Mouse (Mus musculus) liver (tissue): ENCODE results near the gene Dock9.

ENCODE experiments used
- DNase-seq: peaks from one replicate; pipeline ENCODE4 v3.0.0-alpha.2; 2020; ENCODE audit warnings: mixed read lengths

The Dock9 gene

DNA sequence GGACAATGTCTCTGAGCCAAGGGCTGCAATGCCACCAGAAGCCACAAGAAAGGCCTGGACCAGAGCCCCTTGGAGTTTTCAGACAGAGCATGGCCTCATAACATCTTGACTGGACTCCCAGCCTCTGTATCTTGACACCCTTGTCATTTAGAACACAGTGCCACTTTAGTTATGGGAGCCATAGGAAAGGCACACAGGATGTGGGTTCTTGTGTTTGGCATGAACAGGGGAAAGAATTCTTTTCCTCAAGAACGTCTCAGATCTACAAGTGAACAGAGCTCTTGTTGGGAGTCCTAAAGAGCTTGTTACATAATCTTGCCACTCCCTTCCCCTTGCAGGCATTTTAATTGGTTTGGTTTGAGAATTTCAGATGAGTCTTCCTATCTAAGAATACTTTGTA lies 297.9 kb downstream of the Dock9 start:
- no peak for DNase-seq

DNA sequence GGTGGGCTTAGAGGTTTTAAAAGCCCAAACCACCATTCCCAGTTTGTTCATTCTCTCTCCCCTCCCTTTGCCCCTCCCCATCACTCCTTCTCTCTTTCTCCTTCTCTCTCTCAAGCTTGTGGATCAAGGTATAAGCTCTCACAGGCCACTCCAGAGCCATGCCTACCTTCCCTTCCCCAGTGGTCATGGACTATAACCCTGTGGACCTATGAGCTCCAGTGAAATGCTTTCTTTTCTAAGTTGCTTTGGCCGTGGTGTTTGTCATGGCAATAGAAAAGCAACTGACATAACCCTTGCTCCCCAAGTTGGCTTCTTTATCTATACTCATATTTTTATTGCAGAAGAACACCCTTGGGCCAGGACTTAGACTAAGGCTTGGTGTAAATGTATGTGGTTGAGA lies 299.8 kb downstream of the Dock9 start:
- no peak for DNase-seq

DNA sequence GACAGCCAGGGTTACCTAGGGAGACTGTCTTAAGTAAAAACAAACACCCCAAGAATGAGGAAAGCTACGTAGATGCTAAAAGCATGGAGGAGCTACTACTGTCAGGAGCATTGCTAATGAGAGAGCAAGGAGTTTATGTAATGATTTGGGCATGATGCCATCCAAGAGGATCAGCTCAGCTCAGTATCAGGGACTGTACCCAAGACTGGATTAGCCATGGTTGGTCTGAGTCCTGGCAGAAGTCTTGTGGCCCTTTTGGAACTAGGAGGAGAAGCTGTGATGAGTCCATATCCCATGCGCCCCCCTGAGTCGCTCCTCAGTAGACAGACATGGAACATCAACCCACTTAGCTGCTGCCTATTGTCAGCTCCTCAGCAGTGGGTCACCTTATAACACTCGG lies 301.9 kb downstream of the Dock9 start:
- DNase-seq: no peak

DNA sequence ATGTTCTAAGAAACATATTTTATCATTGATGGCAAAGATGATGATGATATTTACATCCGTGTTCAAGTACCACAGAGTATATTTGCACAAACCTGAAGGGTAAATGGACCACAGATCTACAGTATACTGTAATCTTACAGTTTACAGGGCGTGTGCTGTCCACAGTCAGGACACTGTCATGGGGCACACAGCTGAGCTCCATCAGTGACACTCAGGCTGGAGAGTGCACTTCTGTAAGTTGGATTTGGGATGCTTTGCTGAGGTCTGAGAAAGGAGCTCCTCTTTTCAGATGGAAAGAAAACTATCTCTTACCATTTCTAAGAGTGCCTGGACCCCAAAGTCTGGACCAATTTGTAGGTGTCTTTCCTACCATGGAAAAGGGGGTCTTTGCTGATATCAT lies 302.5 kb downstream of the Dock9 start:
- DNase-seq: no peak

DNA sequence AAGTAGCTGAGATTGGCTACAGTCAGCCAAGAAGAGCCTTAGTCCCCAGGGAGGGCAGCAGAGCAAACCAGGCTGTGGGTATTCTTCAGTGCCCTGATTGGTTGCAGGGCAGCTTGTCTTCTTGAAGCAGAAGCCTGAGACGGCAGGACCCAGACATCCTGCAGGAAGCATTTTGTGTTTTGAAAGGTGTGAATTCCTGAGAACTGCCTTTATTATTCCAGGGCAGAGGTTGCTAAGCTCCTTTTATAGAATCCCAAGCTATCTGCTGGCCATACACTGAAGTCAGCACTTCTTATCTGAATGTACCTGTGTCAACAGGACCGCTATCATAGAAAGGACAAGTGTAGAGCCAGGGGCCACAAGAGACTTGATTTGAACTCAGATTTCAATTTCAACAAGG lies 303.4 kb downstream of the Dock9 start:
- no peak for DNase-seq

DNA sequence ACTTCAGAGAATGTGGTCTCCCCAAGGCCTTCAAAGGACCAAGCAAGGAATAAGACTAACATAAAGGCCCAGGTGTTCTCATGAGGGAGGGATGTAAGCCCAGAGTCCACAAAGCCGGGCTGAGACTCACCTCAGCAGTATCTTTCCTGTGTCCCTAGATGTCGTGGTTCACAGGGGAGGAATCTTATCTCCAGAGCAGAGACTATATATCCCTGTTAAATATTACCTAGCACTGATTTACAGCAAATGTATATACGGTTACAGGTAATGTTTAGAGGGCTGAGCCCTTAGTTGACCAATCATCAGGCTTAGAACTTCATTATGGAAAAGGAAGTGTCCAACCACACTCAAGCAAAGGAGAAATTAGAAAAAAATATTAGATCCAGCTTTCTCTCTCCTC lies 303.9 kb downstream of the Dock9 start:
- DNase-seq: no peak

DNA sequence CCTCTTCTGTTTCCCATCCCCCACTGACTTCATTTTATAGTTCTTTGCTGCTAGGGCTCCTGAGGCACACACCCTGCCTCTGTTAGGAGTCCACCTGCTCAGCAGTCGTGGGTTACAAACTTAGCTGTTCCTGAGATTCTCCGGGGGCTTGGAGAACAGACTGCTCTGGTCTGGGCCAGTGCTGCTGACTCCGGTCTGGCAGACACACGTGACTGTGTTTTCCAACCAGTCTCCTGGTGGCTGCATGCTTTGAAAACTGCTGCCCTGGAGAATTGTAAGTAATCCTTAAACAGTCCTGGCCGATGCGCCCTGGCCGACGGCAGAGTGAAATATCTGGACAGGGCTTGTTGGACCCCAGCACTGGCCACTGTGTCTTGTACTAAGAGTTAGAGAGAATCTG lies 305.3 kb downstream of the Dock9 start:
- DNase-seq: no peak
